Mouse (Mus musculus) liver, postnatal 0 days (tissue): ENCODE results near the gene Gm13277.
A peak's percentile ranks its signal among the peaks of the same experiment; 100 is the strongest.
"Not testable (repeated sequence)": the region's sequence is repeated elsewhere in the genome, so short reads cannot be mapped to it uniquely, and the experiment has no call there.

Experiments used
- CTCF ChIP-seq: sonication (generic); IDR thresholded peaks from 2 replicates; pipeline ENCODE4 v1.5.1; 2016; ENCODE audit warnings: antibody characterized with exemption, low read depth
- EP300 ChIP-seq: IDR thresholded peaks from 2 replicates; pipeline ENCODE4 v1.6.1; 2016; ENCODE audit warnings: antibody characterized with exemption, low read depth, mild to moderate bottlenecking

GRCm38 (mm10) chr4:88763384-88764018, 24.9 kb upstream of the Gm13277 start:
- peak; percentile 67 for TF ChIP-seq CTCF
- not testable (repeated sequence) for TF ChIP-seq EP300
